Mouse (Mus musculus): ENCODE measurements at regions not wholly inside any gene's neighbourhood (a gene's known extent, or its start where the extent isn't known, plus 50 kb on each side); places are given as distances from the start of the nearest gene placed in this dataset.

GRCm38 (mm10) chr10:98538706-98539105 is 375.5 kb upstream of the Atp2b1 start:
- TF ChIP-seq CTCF (IDR thresholded peaks at IDR 0.05; ENCODE audit: low read depth), result no peak
- TF ChIP-seq EP300 (optimal IDR thresholded peaks at IDR 0.05), result no peak
